Mouse (Mus musculus): ENCODE data around the gene Dab2ip.

Dab2ip gene

DNA sequence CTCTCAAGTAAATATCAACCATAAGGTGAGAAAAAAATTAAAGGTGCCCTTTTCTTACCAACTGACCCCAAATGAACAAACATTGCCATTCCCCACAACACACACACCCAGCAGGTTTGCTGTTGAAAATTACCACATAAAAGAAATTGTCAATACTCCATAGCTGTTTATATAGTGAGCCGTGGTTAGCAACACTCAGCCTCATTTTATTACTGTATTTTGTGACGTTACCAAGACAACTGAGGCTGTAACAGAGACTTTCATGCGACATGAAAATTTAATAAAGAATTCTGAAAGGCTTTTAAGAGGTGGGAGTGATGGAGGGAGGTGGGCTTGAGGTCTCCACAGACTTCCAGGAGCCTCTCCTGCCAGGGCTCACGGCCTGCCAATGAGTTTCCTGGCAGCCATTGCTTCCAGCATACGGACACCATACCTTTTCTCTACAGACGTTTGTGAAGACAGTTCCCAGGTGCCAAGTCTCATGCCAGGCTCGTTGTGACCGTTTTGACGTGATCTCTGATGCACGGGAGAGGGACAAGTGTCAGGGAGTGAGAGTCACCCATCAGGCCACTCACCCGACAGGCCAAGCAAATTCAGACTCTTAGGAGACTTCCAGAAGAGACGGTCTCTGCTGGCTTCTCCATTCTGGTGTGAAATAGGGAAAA is 189.4 kb downstream of the Dab2ip start:
- DNase-seq (ENCODE audit: low read depth, low spot score) = no peak

DNA sequence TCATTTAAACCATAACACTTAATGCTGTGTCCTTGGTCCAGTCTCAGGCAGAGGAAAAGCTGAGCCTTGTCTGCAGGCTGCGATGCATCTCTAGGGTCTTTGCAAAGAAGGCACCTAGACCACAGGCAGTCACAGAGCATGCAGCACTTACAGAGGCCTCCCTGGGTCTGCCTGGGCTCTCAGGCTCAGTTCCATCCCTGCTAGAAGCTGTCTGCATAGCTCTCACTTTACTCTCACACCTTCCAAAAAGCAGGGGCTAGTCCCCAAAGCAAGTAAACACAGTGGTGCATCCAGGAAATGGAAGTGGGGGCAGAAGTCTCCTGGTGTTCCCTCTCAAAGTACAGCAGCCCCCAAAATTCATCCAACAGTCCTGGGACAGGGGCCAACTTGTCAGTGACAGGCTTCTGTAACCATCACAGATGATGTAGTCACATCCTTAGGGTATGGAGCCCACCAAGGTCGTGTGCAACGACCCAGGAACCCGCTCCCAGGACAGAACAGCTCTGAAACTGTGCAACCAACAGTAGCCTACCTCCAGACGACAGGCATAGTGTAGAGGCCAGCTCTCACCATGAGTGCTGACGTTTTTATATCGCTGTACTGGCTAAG is 192.6 kb downstream of the Dab2ip start:
- DNase-seq (ENCODE audit: low read depth, low spot score) = no peak

DNA sequence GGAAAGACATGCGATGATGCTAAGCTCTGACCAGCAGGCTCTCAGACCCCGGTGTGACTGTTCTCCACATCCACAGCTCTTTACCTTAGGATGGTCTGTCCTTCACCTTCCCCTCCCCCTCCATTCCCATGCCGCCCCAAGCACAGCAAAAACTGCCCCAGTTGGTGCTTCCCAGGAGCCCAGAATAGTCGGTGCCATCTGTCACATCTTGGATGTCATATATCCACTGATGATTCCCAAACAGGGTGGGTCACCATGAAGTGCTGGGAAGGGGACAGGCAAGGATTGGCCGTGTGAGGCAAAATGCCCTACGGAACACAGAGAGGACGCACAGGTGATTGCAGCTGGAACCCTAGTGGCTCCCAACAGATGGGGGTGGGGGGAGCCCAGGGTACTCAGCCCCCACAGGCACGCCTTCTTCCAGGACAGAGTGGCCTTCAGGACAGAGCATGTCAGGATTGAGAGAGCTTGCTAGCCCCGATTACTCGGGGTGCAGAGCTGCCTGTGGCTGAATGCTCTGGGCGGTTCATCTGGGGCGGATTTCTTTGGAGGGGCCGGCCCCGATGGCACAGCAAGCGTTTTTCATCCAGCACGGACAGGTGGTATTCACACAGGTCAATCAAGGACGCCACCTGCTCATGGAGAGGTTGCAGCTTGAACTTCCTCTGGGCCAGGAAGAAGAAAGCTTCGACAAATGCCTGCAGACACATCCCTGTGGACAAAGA is 193.9 kb downstream of the Dab2ip start:
- DNase-seq (ENCODE audit: low read depth, low spot score) = no peak

DNA sequence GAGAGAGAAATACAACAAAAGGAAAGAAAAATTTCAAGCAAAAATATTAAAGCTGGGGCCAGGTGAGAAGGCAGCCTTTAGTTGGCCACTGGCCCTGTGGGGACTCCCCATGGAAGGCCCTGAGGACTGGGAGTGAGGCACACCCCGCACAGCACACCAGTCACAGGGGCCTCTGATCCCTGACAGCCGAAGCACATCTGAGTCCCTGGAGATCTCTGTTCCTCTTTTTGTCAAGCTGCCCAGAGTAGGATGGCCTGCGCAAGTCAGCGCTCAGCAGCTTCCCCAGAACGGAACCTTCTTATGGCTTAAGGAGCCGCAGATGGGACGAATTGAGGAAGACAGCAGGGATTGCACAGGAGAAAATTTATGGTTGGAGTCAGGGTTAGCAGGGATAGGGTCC is 198.4 kb downstream of the Dab2ip start:
- DNase-seq (ENCODE audit: low read depth, low spot score) = no peak

DNA sequence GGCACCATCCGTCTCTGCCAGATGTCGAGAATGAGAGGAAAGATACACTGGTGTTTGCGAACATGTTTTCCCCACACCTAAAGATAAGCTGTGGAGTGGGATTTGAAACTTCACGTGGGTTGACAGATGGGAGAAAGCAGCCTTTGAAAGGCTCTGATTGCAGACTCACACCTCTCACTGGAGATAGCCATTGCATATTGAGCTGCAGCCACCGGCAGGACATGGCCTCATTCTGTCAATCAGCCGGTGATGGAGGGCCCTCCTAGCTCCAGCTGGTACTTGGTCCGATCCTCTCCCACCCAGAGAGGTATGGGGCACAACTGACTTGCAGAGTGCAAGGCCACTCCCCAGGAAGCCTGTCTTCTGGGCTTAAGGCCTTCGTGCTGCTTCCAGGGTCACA is 202.3 kb downstream of the Dab2ip start:
- no peak for DNase-seq (ENCODE audit: low read depth, low spot score)

DNA sequence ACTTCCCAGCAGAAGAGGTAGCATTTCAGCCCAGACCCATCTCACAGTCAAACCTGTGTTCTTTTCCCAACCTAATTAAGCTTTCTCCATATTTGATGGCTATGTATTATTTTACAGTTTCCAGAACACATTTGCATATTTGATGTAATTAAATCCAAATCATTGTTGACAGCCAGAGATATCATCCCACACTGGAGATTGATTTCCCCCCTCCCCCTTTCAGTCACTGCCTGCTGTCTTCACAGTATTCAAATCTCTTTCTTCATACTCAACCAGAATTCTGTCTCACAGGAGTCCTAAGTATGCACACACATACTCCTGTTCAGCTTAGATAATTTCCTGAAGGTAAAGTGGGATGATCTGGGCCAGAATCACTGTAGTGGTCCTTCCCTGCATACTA is 202.8 kb downstream of the Dab2ip start:
- DNase-seq (ENCODE audit: low read depth, low spot score) = no peak

DNA sequence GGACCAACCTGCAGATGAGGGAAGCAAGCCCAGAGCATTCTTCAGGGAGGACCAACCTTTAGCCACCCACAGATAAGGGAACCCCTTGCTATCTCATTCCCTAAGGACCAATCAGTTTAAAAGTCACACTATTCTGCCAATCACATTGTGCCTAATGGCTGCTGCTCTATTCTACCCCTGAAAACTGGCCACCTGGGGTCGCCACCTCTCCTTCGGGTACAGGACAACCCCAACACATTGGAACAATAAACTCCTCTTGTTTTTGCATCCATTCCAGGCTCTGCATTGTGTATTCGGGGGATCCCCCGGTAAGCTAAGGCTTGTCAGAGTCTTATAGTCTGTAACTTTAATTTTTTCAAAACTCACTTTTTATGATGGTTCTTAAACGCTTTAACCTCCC is 203.4 kb downstream of the Dab2ip start:
- DNase-seq (ENCODE audit: low read depth, low spot score) = no peak

DNA sequence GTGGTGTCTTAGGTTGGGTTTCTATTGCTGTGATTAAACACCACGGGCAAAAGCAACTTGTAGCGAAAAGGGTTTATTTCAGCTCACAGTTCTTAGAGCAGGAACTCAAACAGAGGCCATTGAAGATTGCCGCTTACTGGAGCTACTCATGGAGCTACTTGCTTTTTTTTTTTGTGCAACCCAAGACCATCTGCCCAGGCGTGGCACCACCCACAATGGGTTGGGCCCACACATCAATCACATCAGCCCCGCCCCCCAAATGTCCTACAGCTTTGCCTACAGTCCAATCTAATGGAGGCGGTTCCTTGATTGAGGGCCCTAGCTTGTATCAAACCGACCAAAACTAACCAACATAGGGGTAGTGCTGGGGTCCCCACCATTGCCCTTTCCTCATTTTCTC is 205.8 kb downstream of the Dab2ip start:
- DNase-seq (ENCODE audit: low read depth, low spot score) = no peak

DNA sequence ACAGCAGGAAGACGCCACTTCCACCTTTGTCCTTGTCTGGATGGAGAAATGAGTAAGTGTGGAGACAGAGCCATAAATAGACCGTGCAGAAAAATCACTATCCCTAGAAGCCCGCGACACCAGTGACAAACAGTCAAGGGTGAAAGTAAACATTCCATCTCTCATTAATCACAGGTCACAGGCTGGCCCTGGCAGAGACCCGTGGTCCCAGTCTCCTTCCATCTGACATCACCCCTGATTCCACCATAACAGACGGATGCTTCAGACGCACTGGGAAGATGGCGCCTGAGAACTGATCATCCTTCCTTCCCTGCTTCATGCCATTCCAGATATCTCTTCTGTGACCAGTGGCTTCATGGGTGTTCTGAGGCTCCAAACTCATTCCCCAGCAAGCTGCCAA is 206.3 kb downstream of the Dab2ip start:
- no peak for DNase-seq (ENCODE audit: low read depth, low spot score)

DNA sequence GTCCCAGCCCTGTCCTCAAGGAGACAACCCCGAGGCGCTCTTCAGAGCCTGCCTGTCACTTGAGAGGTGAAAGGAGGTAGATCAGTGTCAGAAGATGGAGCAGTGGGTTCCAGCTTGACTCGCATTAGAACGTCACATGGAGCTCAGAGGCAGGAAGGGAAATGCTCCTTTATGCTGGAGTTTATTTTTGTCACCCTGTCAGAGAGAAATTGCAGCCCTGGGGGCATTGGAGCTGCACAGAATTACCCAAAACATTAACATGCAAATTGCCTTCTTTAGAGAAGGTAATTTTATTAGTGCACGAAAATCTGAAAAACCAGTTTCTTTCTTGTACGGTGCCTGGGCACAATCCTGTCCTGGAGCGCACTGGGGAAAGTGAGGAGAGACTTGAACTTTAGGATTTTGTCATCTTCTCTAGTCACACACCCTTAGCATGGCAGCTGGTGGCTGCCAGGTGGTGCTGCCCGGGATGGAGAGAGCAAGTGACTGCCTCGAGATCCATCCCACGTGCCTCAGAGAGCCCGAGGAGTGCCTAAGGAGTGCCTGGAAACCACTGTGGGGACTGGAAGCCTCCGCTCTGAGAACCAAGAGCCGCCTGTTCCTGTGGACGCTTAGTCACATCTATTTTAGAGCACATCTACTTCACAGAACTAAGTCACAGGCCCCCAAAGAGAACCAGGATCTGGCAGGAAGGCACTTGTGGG is 209.9 kb downstream of the Dab2ip start:
- no peak for DNase-seq (ENCODE audit: low read depth, low spot score)

DNA sequence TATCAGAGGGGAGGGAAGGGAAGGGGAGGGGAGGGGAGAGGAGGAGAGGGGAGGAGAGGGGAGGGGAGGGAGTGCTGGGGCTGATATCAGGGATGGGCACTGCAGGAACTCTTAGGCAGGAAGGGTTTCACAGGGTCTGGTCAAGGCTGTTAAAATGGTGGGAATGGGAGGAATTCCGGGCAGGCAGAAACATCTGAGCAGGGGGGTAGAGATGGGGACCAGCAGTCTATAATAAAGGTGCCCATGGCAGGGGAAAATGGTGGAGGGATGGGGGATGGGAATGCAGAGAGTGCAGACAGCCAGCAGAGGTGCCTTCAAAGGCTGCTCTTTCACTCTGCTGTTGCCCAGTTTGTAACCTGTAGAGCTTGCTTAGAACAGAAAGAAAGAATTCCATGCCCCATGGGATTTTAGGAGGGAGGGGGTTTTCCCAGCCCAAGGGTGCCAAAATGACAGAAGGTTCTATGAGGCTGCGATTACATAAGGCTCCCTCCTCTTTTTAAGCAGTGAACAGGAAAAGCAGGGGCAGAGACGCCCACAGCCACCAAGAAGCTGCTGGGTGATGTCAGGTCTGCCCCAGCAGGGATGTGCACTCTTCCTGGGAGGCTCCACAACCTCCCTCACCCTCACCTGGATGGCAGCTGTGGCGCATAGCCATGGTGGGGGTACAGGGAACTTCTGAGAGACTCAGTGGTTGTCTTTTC is 210.6 kb downstream of the Dab2ip start:
- DNase-seq (ENCODE audit: low read depth, low spot score) = no peak

DNA sequence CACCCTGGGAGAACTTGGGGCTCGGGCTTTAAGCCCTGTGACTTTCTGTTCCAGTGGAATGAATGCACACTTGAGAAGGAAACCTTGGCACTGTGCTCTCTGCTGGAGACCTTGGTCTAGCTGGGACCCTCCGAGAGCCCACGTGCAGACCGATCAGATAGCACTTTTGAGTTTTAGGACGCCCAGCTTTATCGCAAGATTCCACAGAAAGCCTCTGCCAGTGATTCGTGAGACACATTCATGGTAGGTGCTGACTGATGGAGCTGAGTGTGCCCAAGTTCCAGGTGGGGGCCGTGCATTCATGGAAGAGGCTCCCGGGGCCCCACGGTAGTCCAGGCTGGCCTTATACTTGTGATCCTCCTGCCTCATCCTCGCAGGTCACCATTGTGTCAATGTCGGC is 211.3 kb downstream of the Dab2ip start:
- DNase-seq (ENCODE audit: low read depth, low spot score) = no peak

DNA sequence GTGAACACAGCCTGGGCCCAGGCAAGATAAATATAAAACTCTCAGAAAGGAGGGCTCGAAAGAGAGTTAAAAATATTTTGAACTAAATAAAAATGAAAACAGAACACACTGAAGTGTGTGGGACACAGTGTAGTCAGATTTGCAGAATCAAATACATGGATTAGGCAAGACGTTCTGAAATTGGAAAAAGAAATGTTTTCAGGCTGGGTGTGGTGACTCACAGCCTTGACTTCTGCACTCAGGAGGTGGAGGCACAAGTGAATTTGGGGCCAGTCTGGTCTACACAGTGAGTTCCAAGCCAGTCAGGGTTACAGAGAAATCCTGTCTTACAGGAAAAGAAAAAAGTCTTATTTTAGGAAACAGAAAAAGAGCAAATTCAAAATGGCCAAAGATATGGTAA is 212.5 kb downstream of the Dab2ip start:
- no peak for DNase-seq (ENCODE audit: low read depth, low spot score)

DNA sequence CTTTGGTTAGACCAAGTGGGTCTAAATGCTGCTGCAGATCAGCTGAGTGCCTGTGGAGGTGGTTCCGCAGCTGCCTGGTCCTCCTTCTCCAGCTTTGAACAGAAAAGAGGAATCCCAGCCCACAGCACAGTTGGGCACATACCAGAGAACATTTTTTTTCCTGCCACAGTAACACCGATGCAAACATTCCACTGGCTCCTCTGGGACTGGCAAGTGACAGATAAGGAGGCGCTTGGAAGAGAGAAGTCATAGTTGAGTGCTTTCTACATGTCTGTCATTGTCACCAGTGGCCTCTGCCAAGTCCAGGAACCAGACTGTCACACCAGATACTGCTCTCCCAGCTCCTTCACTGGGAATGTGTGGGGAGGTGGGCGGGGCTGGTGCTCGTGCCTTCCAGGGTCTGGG is 217.6 kb downstream of the Dab2ip start:
- no peak for DNase-seq (ENCODE audit: low read depth, low spot score)

DNA sequence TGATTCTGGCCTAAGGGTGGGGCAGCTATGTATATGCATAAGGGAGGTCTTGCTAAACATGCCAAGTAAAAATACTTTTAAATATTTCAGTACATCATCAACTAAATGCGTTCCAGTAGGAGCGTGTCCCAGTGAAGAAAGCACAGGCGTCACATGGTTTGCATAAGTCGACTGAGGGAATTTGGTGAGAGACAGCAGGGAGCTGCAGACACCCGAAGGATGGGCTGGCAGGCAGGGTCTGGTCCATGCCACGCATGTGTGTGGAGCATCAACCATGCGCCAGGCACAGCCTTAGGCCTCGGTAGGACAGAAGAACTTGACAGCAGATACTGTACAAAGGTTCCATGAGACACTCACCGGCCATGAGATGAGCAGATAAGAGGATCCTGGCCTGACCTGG is 218.9 kb downstream of the Dab2ip start:
- DNase-seq (ENCODE audit: low read depth, low spot score) = no peak

DNA sequence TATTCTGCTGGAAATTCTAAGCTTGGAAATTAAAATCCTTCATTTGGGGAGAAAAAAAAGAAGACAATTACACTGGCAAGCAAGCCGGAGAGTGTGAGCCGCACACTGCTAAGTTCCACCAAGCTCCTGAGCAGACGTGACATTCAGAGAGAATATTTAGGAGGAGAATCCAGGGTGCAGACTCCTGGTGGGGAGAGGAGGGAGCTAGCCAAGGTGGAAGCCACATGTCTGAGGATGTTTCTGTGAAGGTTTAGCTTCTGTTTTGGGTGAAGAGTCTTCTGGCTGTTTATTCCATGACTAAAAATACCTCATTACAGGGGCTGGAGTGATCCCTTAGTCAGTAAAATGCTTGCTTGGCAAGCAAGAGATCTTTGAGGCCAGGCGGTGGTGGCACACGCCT is 221.2 kb downstream of the Dab2ip start:
- no peak for DNase-seq (ENCODE audit: low read depth, low spot score)
